Mouse (Mus musculus) MEL (cell line): ENCODE data around the gene Maea. TPM values are rescaled to one million over a fixed set of nuclear protein-coding genes. Genes with fewer than 3 reads are reported as not detected.

ENCODE experiments used
- DNase-seq: peaks from one replicate; pipeline ENCODE4 v3.0.0; 2011; ENCODE audit warnings: low read depth, low spot score
- H3K27ac ChIP-seq: 2 replicates; pipeline ENCODE4 v1.5.1; 2012; ENCODE audit warnings: low read depth, mild to moderate bottlenecking, control low read depth, low read length, moderate library complexity; ENCODE audit not compliant: control insufficient read depth
- H3K27me3 ChIP-seq, 2 experiments: fragments of 150-350 bp in 1 of 2; sonication (generic) in 1 of 2; 2 replicates each; pipeline ENCODE4 v1.6.1; 2012; ENCODE audit warnings: low read length in 2 of 2, mild to moderate bottlenecking in 2 of 2, improper control_type of control experiment in 1 of 2, moderate library complexity in 1 of 2; ENCODE audit not compliant: insufficient read depth in 2 of 2, control insufficient read depth in 1 of 2
- H3K36me3 ChIP-seq, 2 experiments: 2 replicates each; pipeline ENCODE4 v1.6.1; 2012 to 2014; ENCODE audit warnings: low read length in 2 of 2, improper control_type of control experiment in 1 of 2, inconsistent platforms in 1 of 2, mild to moderate bottlenecking in 1 of 2; ENCODE audit not compliant: insufficient read depth in 2 of 2, control insufficient read depth in 1 of 2
- H3K4me1 ChIP-seq, 2 experiments: fragments of 150-350 bp in 1 of 2; sonication (generic) in 1 of 2; 2 replicates each; pipeline ENCODE4 v1.6.1; 2012; ENCODE audit warnings: low read length in 2 of 2, improper control_type of control experiment in 1 of 2, mild to moderate bottlenecking in 1 of 2; ENCODE audit not compliant: insufficient read depth in 2 of 2, control insufficient read depth in 1 of 2
- H3K4me3 ChIP-seq, 2 experiments: fragments of 150-350 bp in 1 of 2; sonication (generic) in 1 of 2; 2 replicates each; pipeline ENCODE4 v1.5.1; 2012; ENCODE audit warnings: low read depth in 2 of 2, low read length in 2 of 2, mild to moderate bottlenecking in 2 of 2, moderate library complexity in 2 of 2, control low read depth in 1 of 2, improper control_type of control experiment in 1 of 2; ENCODE audit not compliant: control insufficient read depth in 1 of 2, insufficient read depth in 1 of 2
- H3K79me2 ChIP-seq: 2 replicates; pipeline ENCODE4 v1.6.1; 2012; ENCODE audit warnings: mild to moderate bottlenecking, low read length, moderate library complexity; ENCODE audit not compliant: control insufficient read depth, poor library complexity, insufficient read depth
- H3K9ac ChIP-seq: 2 replicates; pipeline ENCODE4 v1.6.1; 2012; ENCODE audit warnings: low read depth, mild to moderate bottlenecking, control low read depth, low read length, moderate library complexity; ENCODE audit not compliant: control insufficient read depth, poor library complexity, severe bottlenecking
- H3K9me3 ChIP-seq: fragments of 150-350 bp; sonication (generic); replicated peaks from 2 replicates; pipeline ENCODE4 v1.6.1; 2012; ENCODE audit warnings: mild to moderate bottlenecking, low read length, improper control_type of control experiment, moderate library complexity; ENCODE audit not compliant: insufficient read depth
- BHLHE40 ChIP-seq: IDR thresholded peaks from 2 replicates; pipeline ENCODE4 v1.6.1; 2012; ENCODE audit warnings: low read depth, mild to moderate bottlenecking, inconsistent platforms, low read length, improper control_type of control experiment, borderline replicate concordance
- E2F4 ChIP-seq: IDR thresholded peaks from 2 replicates; pipeline ENCODE4 v1.6.1; 2011; ENCODE audit warnings: low read depth, low read length, improper control_type of control experiment, borderline replicate concordance
- ELF1 ChIP-seq: IDR thresholded peaks from 2 replicates; pipeline ENCODE4 v1.6.1; 2014; ENCODE audit warnings: low read depth, mild to moderate bottlenecking, inconsistent platforms, low read length, improper control_type of control experiment, moderate library complexity
- EP300 ChIP-seq, 2 experiments: IDR thresholded peaks; 2 replicates each; pipeline ENCODE4 v1.6.1; 2011; ENCODE audit warnings: improper control_type of control experiment in 2 of 2, low read length in 2 of 2, low read depth in 1 of 2, mild to moderate bottlenecking in 1 of 2
- GABPA ChIP-seq: IDR thresholded peaks from 2 replicates; pipeline ENCODE4 v1.6.1; 2012; ENCODE audit warnings: low read depth, mild to moderate bottlenecking, inconsistent platforms, low read length, improper control_type of control experiment, moderate library complexity
- GATA1 ChIP-seq: IDR thresholded peaks from 2 replicates; pipeline ENCODE4 v1.6.1; 2011; ENCODE audit warnings: low read depth, low read length, improper control_type of control experiment
- HCFC1 ChIP-seq: IDR thresholded peaks from 2 replicates; pipeline ENCODE4 v1.6.1; 2012; ENCODE audit warnings: low read depth, mild to moderate bottlenecking, inconsistent platforms, low read length, improper control_type of control experiment, moderate library complexity
- KAT2A ChIP-seq: conservative IDR thresholded peaks from 2 replicates; pipeline ENCODE4 v1.6.1; 2012; ENCODE audit warnings: low read depth, low read length, improper control_type of control experiment, inconsistent platforms
- MAX ChIP-seq: IDR thresholded peaks from 2 replicates; pipeline ENCODE4 v1.6.1; 2011; ENCODE audit warnings: low read length, improper control_type of control experiment
- MAZ ChIP-seq: IDR thresholded peaks from 2 replicates; pipeline ENCODE4 v1.6.1; 2012; ENCODE audit warnings: low read depth, mild to moderate bottlenecking, inconsistent platforms, low read length, improper control_type of control experiment
- MEF2A ChIP-seq: IDR thresholded peaks from 2 replicates; pipeline ENCODE4 v1.6.1; 2014; ENCODE audit warnings: low read depth, mild to moderate bottlenecking, inconsistent platforms, low read length, improper control_type of control experiment; ENCODE audit not compliant: poor library complexity, insufficient replicate concordance, severe bottlenecking; ENCODE audit errors: extremely low read depth
- MXI1 ChIP-seq: IDR thresholded peaks from 2 replicates; pipeline ENCODE4 v1.6.1; 2011; ENCODE audit warnings: mild to moderate bottlenecking, low read depth, low read length, improper control_type of control experiment
- MYB ChIP-seq: IDR thresholded peaks from 2 replicates; pipeline ENCODE4 v1.6.1; 2011; ENCODE audit warnings: mild to moderate bottlenecking, low read depth, low read length, improper control_type of control experiment
- NELFE ChIP-seq: IDR thresholded peaks from 2 replicates; pipeline ENCODE4 v1.6.1; 2011; ENCODE audit warnings: low read depth, low read length, improper control_type of control experiment
- NRF1 ChIP-seq: IDR thresholded peaks from 2 replicates; pipeline ENCODE4 v1.6.1; 2014; ENCODE audit warnings: low read depth, mild to moderate bottlenecking, inconsistent platforms, low read length, improper control_type of control experiment, moderate library complexity; ENCODE audit not compliant: poor library complexity, insufficient read depth, severe bottlenecking
- POLR2A ChIP-seq, 2 experiments: IDR thresholded peaks; 2 replicates each; pipeline ENCODE4 v1.6.1; 2011 to 2012; ENCODE audit warnings: low read length in 2 of 2, mild to moderate bottlenecking in 2 of 2, control low read depth in 1 of 2, improper control_type of control experiment in 1 of 2, low read depth in 1 of 2, moderate library complexity in 1 of 2; ENCODE audit not compliant: control insufficient read depth in 1 of 2, insufficient read depth in 1 of 2, poor library complexity in 1 of 2
- RAD21 ChIP-seq: IDR thresholded peaks from 2 replicates; pipeline ENCODE4 v1.6.1; 2011; ENCODE audit warnings: mild to moderate bottlenecking, low read depth, low read length, improper control_type of control experiment
- RCOR1 ChIP-seq: IDR thresholded peaks from 2 replicates; pipeline ENCODE4 v1.6.1; 2012; ENCODE audit warnings: low read depth, mild to moderate bottlenecking, inconsistent platforms, low read length, improper control_type of control experiment
- SIN3A ChIP-seq: IDR thresholded peaks from 2 replicates; pipeline ENCODE4 v1.6.1; 2012; ENCODE audit warnings: low read length, improper control_type of control experiment, inconsistent platforms
- TAL1 ChIP-seq: IDR thresholded peaks from 2 replicates; pipeline ENCODE4 v1.6.1; 2012; ENCODE audit warnings: mild to moderate bottlenecking, inconsistent platforms, low read length, moderate library complexity, mixed read lengths
- TCF12 ChIP-seq: IDR thresholded peaks from 2 replicates; pipeline ENCODE4 v1.6.1; 2014; ENCODE audit warnings: low read depth, mild to moderate bottlenecking, inconsistent platforms, low read length, improper control_type of control experiment, moderate library complexity
- UBTF ChIP-seq: IDR thresholded peaks from 2 replicates; pipeline ENCODE4 v1.6.1; 2012; ENCODE audit warnings: low read depth, mild to moderate bottlenecking, inconsistent platforms, low read length, improper control_type of control experiment, moderate library complexity, borderline replicate concordance; ENCODE audit not compliant: insufficient read depth
- USF2 ChIP-seq, 2 experiments: IDR thresholded peaks; 2 replicates each; pipeline ENCODE4 v1.6.1; 2011 to 2012; ENCODE audit warnings: improper control_type of control experiment in 2 of 2, low read length in 2 of 2, borderline replicate concordance in 1 of 2, inconsistent platforms in 1 of 2, low read depth in 1 of 2, mild to moderate bottlenecking in 1 of 2; ENCODE audit not compliant: insufficient read depth in 1 of 2
- ZC3H11A ChIP-seq: IDR thresholded peaks from 2 replicates; pipeline ENCODE4 v1.6.1; 2012; ENCODE audit warnings: low read depth, mild to moderate bottlenecking, inconsistent platforms, low read length, improper control_type of control experiment
- ZMIZ1 ChIP-seq: IDR thresholded peaks from 2 replicates; pipeline ENCODE4 v1.6.1; 2012; ENCODE audit warnings: low read depth, mild to moderate bottlenecking, inconsistent platforms, low read length, improper control_type of control experiment, moderate library complexity
- polyA plus RNA-seq, 2 experiments: library from polyadenylated mRNA; stranded (reverse) in 1 of 2; unstranded in 1 of 2; fragments of >175 nt in 1 of 2; fragments of >200 nt in 1 of 2; gene quantifications; 2 replicates each; pipeline versions ENCODE4 v1.2.1 to v1.2.4; 2012; ENCODE audit warnings: low replicate concordance in 2 of 2, low read depth in 1 of 2; ENCODE audit not compliant: insufficient read length in 2 of 2, insufficient read depth in 1 of 2, missing spikeins in 1 of 2
- total RNA-seq: library from RNA; depleted of rRNA; stranded (reverse); fragments of 300-350 nt; gene quantifications from 2 replicates; pipeline ENCODE4 v1.2.3, GENCODE M21; 2012

The Maea gene
- total and polyA plus RNA-seq, 3 experiments, result 140 to 224 TPM; not detected in 1

GRCm38 (mm10) chr5:33335977-33336360 lies 660 bp downstream of the Maea start (continued):
- TF ChIP-seq MXI1, result no peak; the same call in 1 of the 2 replicates
- TF ChIP-seq NRF1, result peak; percentile 27; the same call in 1 of the 2 replicates
- TF ChIP-seq RCOR1, result no peak
- TF ChIP-seq MEF2A, result no peak
- TF ChIP-seq MAX, result no peak
- no peak for TF ChIP-seq TCF12

GRCm38 (mm10) chr5:33337206-33337605 lies 1.9 kb downstream of the Maea start:
- no peak for DNase-seq
- H3K4me3 ChIP-seq, result no peak overlapping the region
- H3K36me3 ChIP-seq, result peaks cover 6 to 16% of the 10 kb centered on the region in 2 experiments

GRCm38 (mm10) chr5:33341165-33341564 lies 5.9 kb downstream of the Maea start:
- Histone ChIP-seq H3K9ac (no peak overlapping the region), H3K79me2 (peaks cover 92% of the 10 kb centered on the region), H3K27ac (no peak overlapping the region), H3K36me3 (peaks cover 9 to 37% of the 10 kb centered on the region in 2 experiments), H3K9me3 (no peaks in the 10 kb centered on the region), H3K27me3 (no peaks in the 10 kb centered on the region), H3K4me1 (peaks cover 0 to 35% of the 10 kb centered on the region in 2 experiments; a peak in 3 of 4 replicates), H3K4me3 (no peak overlapping the region)
- no peak for DNase-seq
- TF ChIP-seq MAZ, result no peak
- TF ChIP-seq GATA1, result no peak
- no peak for TF ChIP-seq GABPA
- TF ChIP-seq E2F4, result no peak
- no peak for TF ChIP-seq ZMIZ1
- no peak for TF ChIP-seq SIN3A
- no peak for TF ChIP-seq HCFC1
- no peak for TF ChIP-seq MAX
- no peak for TF ChIP-seq MXI1
- no peak for TF ChIP-seq UBTF
- no peak for TF ChIP-seq ELF1
- no peak for TF ChIP-seq POLR2A (IDR thresholded peaks at IDR 0.05; ENCODE audit: control insufficient read depth in 1 of 2, insufficient read depth in 1 of 2, low read depth in 1 of 2, low read length in 2 of 2, poor library complexity in 1 of 2)
- TF ChIP-seq TCF12, result no peak
- TF ChIP-seq MEF2A, result no peak
- no peak for TF ChIP-seq ZC3H11A
- no peak for TF ChIP-seq RCOR1

More at GRCm38 (mm10) chr5:33337206-33337605, 1.9 kb downstream of the Maea start:
- H3K9me3 ChIP-seq, result no peaks in the 10 kb centered on the region
- H3K4me1 ChIP-seq, result peaks cover 0 to 21% of the 10 kb centered on the region in 2 experiments; a peak in 2 of 4 replicates
- H3K9ac ChIP-seq, result 0 out of 2 replicates have a peak overlapping the region, but pooled peaks have one; percentile 6
- H3K27ac ChIP-seq, result no peak overlapping the region
- TF ChIP-seq RCOR1 (no peak), MXI1 (no peak), E2F4 (no peak), MYB (no peak), ZMIZ1 (no peak), GABPA (no peak), MEF2A (no peak), HCFC1 (no peak), ZC3H11A (no peak), TAL1 (no peak), KAT2A (no peak), ELF1 (no peak), BHLHE40 (no peak), NELFE (no peak), USF2 (IDR thresholded peaks at IDR 0.05; ENCODE audit: borderline replicate concordance in 1 of 2, insufficient read depth in 1 of 2, low read depth in 1 of 2, low read length in 2 of 2) (no peak), RAD21 (no peak), EP300 (IDR thresholded peaks at IDR 0.05; ENCODE audit: low read depth in 1 of 2, low read length in 2 of 2) (no peak)
- peaks cover 67% of the 10 kb centered on the region for H3K79me2 ChIP-seq
- H3K27me3 ChIP-seq, result no peaks in the 10 kb centered on the region
